Mouse (Mus musculus): ENCODE measurements around the gene Ccdc148.

DNA sequence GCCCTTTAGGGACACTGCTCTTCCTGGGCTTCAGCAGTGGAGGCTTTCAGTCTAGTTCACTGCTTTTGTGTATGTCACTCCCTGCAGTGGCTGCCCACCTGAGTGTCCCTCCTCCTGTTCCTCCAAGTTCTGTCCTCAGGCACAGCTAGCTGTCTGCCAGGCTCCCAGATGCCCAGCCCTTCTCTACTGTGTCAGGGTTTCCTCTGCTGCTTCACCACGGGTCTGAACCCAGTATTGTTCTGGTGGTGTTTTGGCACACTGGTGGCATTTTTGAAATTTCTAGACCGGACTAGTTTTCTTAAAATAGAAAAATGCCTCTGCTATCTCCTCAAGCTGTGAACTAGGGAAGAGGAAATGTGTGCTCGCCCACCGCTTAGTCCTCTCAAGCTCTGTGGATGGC, 46.8 kb upstream of the Ccdc148 start:
- no peak for TF ChIP-seq POLR2A (IDR thresholded peaks at IDR 0.05; ENCODE audit: borderline replicate concordance, extremely low read depth, low read depth, low read length)
- TF ChIP-seq CTCF (IDR thresholded peaks at IDR 0.05; ENCODE audit: insufficient read depth, low read length): no peak

Measured in lung, adult 2 months (tissue).